Mouse (Mus musculus) liver, embryonic 12.5 days (tissue): Measurements from ENCODE around the gene Vmn2r99. TPM values are rescaled to one million over a fixed set of nuclear protein-coding genes. Genes with fewer than 3 reads are reported as not detected.

Experiments used
- ATAC-seq: fragments of 200-750 bp; cut with Nextera tagmentation; 2 replicates; pipeline ENCODE4 v1.8.0; 2017; ENCODE audit warnings: moderate number of reproducible peaks, mild to moderate bottlenecking, moderate library complexity
- H3K27ac ChIP-seq: fragments of 300-500 bp; sonication (generic); 2 replicates; pipeline ENCODE4 v1.5.1; 2016; ENCODE audit warnings: mild to moderate bottlenecking
- H3K27me3 ChIP-seq: fragments of 300-500 bp; sonication (generic); replicated peaks from 2 replicates; pipeline ENCODE4 v1.6.1; 2016; ENCODE audit warnings: mild to moderate bottlenecking, moderate library complexity
- H3K36me3 ChIP-seq: fragments of 300-500 bp; sonication (generic); 2 replicates; pipeline ENCODE4 v1.6.1; 2016; ENCODE audit warnings: mild to moderate bottlenecking, moderate library complexity
- H3K4me1 ChIP-seq: fragments of 300-500 bp; sonication (generic); 2 replicates; pipeline ENCODE4 v1.6.1; 2016
- H3K4me2 ChIP-seq: fragments of 300-500 bp; sonication (generic); 2 replicates; pipeline ENCODE4 v1.6.1; 2016; ENCODE audit warnings: mild to moderate bottlenecking, moderate library complexity
- H3K4me3 ChIP-seq: fragments of 300-500 bp; sonication (generic); 2 replicates; pipeline ENCODE4 v1.5.1; 2016; ENCODE audit warnings: mild to moderate bottlenecking, moderate library complexity
- H3K9ac ChIP-seq: fragments of 300-500 bp; sonication (generic); 2 replicates; pipeline ENCODE4 v1.6.1; 2016; ENCODE audit warnings: mild to moderate bottlenecking, moderate library complexity
- H3K9me3 ChIP-seq: fragments of 300-500 bp; sonication (generic); replicated peaks from 2 replicates; pipeline ENCODE4 v1.6.1; 2016; ENCODE audit warnings: mild to moderate bottlenecking, moderate library complexity
- WGBS: fragments of 180-500 bp; shearing (Covaris S2); methylation state at CpG from one replicate; pipeline ENCODE4 v1.1.7; 2016; ENCODE audit not compliant: insufficient replicate concordance; 5-methylcytosine and 5-hydroxymethylcytosine counted together
- polyA plus RNA-seq: library from polyadenylated mRNA; unstranded; fragments of >200 nt; fragmentation: Nextera tagmentation; extraction: Ambion mirVana; gene quantifications from 2 replicates; pipeline ENCODE4 v1.2.1, GENCODE M21; 2016

Gene Vmn2r99
- polyA plus RNA-seq: not detected in 2 replicates

DNA sequence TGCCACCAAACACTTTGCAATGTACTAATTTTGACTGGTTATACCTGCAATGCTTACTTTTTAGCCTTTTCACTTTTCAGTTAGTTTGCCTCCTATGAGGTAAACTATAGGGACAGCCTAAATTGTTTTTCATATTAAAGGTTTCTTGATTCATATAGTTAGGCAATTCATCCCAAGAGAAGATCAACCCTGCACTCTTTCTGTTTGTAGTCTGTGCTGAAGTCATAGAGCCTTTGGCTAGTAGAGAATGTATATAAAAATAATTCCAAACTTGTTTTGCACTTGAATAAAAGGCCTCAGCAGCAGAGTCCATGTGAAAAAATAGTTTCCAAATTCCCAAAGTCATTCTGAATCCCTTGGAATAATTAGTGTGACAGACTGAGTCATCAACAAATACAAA is at the start of gene Vmn2r99:
Gene Vmn2r99 (plus strand): TSS at position 301 of the 400 bp plus-strand sequence.
- no peaks in the 10 kb centered on the region for H3K36me3 ChIP-seq
- no peak within 1 kb of the TSS for H3K27ac ChIP-seq
- no peaks in the 10 kb centered on the region for H3K4me1 ChIP-seq
- no peaks in the 10 kb centered on the region for H3K9me3 ChIP-seq
- no peak within 1 kb of the TSS for H3K4me2 ChIP-seq
- no peak within 1 kb of the TSS for H3K9ac ChIP-seq
- ATAC-seq: no peak
- no peak within 1 kb of the TSS for H3K4me3 ChIP-seq
- no peaks in the 10 kb centered on the region for H3K27me3 ChIP-seq

DNA sequence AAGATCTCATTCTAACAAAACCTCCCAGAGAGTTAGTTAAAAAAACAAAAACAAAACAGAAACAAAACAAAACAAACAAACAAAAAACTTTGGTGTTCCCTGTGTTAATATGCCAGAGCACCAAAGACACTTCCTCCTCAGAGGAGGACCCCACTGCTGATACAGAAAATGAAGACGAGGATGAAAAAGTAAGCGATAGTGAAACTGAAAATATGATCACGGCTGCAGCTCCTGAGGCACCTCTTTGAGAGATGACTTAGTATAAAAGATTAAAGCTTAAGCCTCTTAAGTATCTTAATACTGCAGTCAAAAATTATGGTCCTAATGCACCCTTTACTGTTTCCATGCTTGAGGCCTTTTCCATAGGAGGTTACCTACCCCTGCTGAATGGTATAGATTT is 75.9 kb downstream of the Vmn2r99 start:
- H3K4me2 ChIP-seq: no peak overlapping the region
- WGBS: 83% methylated on average over 3 of the region's 3 CpGs
- no peak for ATAC-seq
- H3K9me3 ChIP-seq: peaks cover 19% of the 10 kb centered on the region
- H3K4me1 ChIP-seq: no peaks in the 10 kb centered on the region
- no peaks in the 10 kb centered on the region for H3K36me3 ChIP-seq
- H3K27me3 ChIP-seq: no peaks in the 10 kb centered on the region
- H3K27ac ChIP-seq: no peak overlapping the region
- no peak overlapping the region for H3K9ac ChIP-seq
- no peak overlapping the region for H3K4me3 ChIP-seq

DNA sequence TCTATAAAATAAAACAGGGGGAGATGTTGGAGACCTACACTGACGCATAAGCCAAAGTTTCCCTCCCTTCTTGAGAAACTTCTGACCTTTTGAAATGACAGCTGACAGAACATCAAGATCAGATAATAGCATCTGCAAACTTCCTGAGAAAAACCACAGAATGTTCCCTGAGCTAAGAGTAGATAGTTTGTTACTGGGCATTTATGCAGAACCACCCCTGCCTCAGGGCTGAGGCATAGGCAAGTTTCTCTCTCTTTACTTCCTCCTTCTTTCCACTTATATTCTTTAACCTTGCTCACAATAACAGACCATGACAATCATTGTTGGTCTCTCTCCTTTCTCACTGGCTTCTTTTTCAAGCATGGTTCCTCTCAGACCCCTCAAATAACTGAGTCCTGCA is 83.2 kb downstream of the Vmn2r99 start:
- Histone ChIP-seq H3K9me3 (peaks cover 7% of the 10 kb centered on the region; the same call in 1 of the 2 replicates), H3K4me1 (no peaks in the 10 kb centered on the region), H3K36me3 (no peaks in the 10 kb centered on the region), H3K27me3 (no peaks in the 10 kb centered on the region), H3K9ac (no peak overlapping the region), H3K4me2 (no peak overlapping the region), H3K4me3 (no peak overlapping the region), H3K27ac (no peak overlapping the region)
- ATAC-seq: no peak
- 65% methylated on average over 1 of the region's 1 CpGs for WGBS

Other genes with a start within 250 kb of the Vmn2r99 start
- not detected in 2 replicates for gene Vmn2r100, start 142.8 kb downstream of the Vmn2r99 start, polyA plus RNA-seq
- not detected in 2 replicates for gene Vmn2r101, start 215.3 kb downstream of the Vmn2r99 start, polyA plus RNA-seq